Mouse (Mus musculus) kidney, adult 2 months (tissue): Measurements from ENCODE around the gene Cacna2d1.

ENCODE experiments used
- CTCF ChIP-seq: fragments of 200-500 bp; conservative IDR thresholded peaks from 2 replicates; pipeline ENCODE4 v1.5.1; 2011; ENCODE audit warnings: low read depth, mild to moderate bottlenecking, control low read depth, low read length, moderate library complexity, mixed read lengths; ENCODE audit not compliant: insufficient read depth, insufficient read length
- POLR2A ChIP-seq: fragments of 200-500 bp; IDR thresholded peaks from one replicate; pipeline ENCODE4 v1.6.1; 2011; ENCODE audit warnings: low read depth, low read length, control low read depth

DNA sequence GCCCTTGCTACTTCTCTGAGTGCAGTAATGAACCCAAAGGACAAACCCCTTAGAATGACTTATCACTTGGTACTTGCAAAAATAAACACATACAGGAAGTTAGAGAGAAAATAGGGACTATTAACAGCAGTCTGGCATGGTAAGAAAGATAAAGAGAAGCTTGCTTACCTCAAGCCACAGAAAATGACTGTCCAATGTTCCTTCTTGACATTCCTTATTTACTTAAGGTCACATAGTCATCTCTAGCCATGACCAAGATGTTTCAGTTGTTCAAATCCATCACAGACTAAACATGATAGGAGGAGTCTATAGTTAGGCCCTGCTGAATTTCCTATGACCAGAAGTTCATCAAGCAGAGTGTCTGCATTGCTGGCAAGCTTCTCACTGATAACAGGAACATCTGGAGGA is 381.5 kb downstream of the Cacna2d1 start:
- TF ChIP-seq CTCF = no peak
- TF ChIP-seq POLR2A = no peak
